Mouse (Mus musculus): ENCODE measurements around the gene B3glct. TPM values are rescaled to one million over a fixed set of nuclear protein-coding genes. Genes with fewer than 3 reads are reported as not detected.

Gene B3glct
- total RNA-seq, 2 experiments from 2014 or later = 16.2 to 17.3 TPM

GRCm38 (mm10) chr5:149745079-149745478 is 67.0 kb downstream of the B3glct start:
- DNase-seq (ENCODE audit: low spot score in 2 of 2) = no peak

- no peak for DNase-seq (ENCODE audit: low spot score in 2 of 2)
Measured at GRCm38 (mm10) chr5:149748640-149749580, 70.9 kb downstream of the B3glct start.

GRCm38 (mm10) chr5:149751861-149752260 is 73.8 kb downstream of the B3glct start:
- no peak for DNase-seq (ENCODE audit: low spot score in 2 of 2)

- no peak for DNase-seq (ENCODE audit: low spot score in 2 of 2)
Measured at GRCm38 (mm10) chr5:149753073-149753472, 75.0 kb downstream of the B3glct start.

- no peak for DNase-seq (ENCODE audit: low spot score in 2 of 2)
Measured at GRCm38 (mm10) chr5:149767116-149767515, 89.1 kb downstream of the B3glct start.

- no peak for DNase-seq (ENCODE audit: low spot score in 2 of 2)
Measured at GRCm38 (mm10) chr5:149767651-149768301, 89.7 kb downstream of the B3glct start.

GRCm38 (mm10) chr5:149769666-149770065 is 91.6 kb downstream of the B3glct start:
- no peak for DNase-seq (ENCODE audit: low spot score in 2 of 2)

GRCm38 (mm10) chr5:149776038-149776437 is 98.0 kb downstream of the B3glct start:
- DNase-seq (ENCODE audit: low spot score in 2 of 2) = no peak

- no peak for DNase-seq (ENCODE audit: low spot score in 2 of 2)
Measured at GRCm38 (mm10) chr5:149779740-149780139, 101.7 kb downstream of the B3glct start.

- no peak for DNase-seq (ENCODE audit: low spot score in 2 of 2)
Measured at GRCm38 (mm10) chr5:149780411-149780810, 102.4 kb downstream of the B3glct start.

- DNase-seq (ENCODE audit: low spot score in 2 of 2) = no peak
Measured at GRCm38 (mm10) chr5:149790087-149790486, 112.1 kb downstream of the B3glct start.

- DNase-seq (ENCODE audit: low spot score in 2 of 2) = no peak
Measured at GRCm38 (mm10) chr5:149810071-149810470, 132.0 kb downstream of the B3glct start.

GRCm38 (mm10) chr5:149811835-149812234 is 133.8 kb downstream of the B3glct start:
- DNase-seq (ENCODE audit: low spot score in 2 of 2) = no peak

Other genes starting within 250 kb of the B3glct start
- under 1 TPM in 1 of 2 experiments, not detected in 1; 0.54 TPM for gene Tex26, start 238.6 kb upstream of the B3glct start, total RNA-seq (2021)
- under 1 TPM; 0.14 to 0.35 TPM for gene Wdr95, start 149.6 kb upstream of the B3glct start, total RNA-seq (2021)
- gene Hsph1, start 41.9 kb upstream of the B3glct start, total RNA-seq (2021) = 100 to 1,000 TPM; 352 to 354 TPM

Measured in left cerebral cortex, adult 18-20 months (tissue).